Mouse (Mus musculus) thymus, postnatal 14 days (tissue): Measurements from ENCODE around the gene Lhx6.

Experiments
- DNase-seq: peaks from one replicate; pipeline ENCODE4 v3.0.0; 2021

Lhx6 gene

GRCm38 (mm10) chr2:36033966-36034365 lies 71.2 kb downstream of the Lhx6 start:
- DNase-seq, result no peak

- DNase-seq, result no peak
These were observed 72.3 kb downstream of the Lhx6 start for GRCm38 (mm10) chr2:36032884-36033283.
